Mouse (Mus musculus) kidney, embryonic 15.5 days (tissue): ENCODE data around the gene Ovch2. TPM values are rescaled to one million over a fixed set of nuclear protein-coding genes. Genes with fewer than 3 reads are reported as not detected.
"Not testable (repeated sequence)": the region's sequence is repeated elsewhere in the genome, so short reads cannot be mapped to it uniquely, and the experiment has no call there.

Source experiments
- ATAC-seq: fragments of 200-750 bp; cut with Nextera tagmentation; replicated peaks from 2 replicates; pipeline ENCODE4 v1.8.0; 2017; ENCODE audit warnings: moderate TSS enrichment; ENCODE audit not compliant: low FRiP score
- H3K27ac ChIP-seq: fragments of 300-500 bp; sonication (generic); 2 replicates; pipeline ENCODE4 v1.5.1; 2015; ENCODE audit warnings: mild to moderate bottlenecking, inconsistent platforms
- H3K27me3 ChIP-seq: fragments of 300-500 bp; sonication (generic); 2 replicates; pipeline ENCODE4 v1.6.1; 2015; ENCODE audit warnings: inconsistent platforms
- H3K36me3 ChIP-seq: fragments of 300-500 bp; sonication (generic); 2 replicates; pipeline ENCODE4 v1.6.1; 2015; ENCODE audit warnings: inconsistent platforms
- H3K4me1 ChIP-seq: fragments of 300-500 bp; sonication (generic); 2 replicates; pipeline ENCODE4 v1.6.1; 2015; ENCODE audit warnings: inconsistent platforms
- H3K4me2 ChIP-seq: fragments of 300-500 bp; sonication (generic); 2 replicates; pipeline ENCODE4 v1.6.1; 2015; ENCODE audit warnings: moderate library complexity, mild to moderate bottlenecking, inconsistent platforms
- H3K4me3 ChIP-seq: fragments of 300-500 bp; sonication (generic); replicated peaks from 2 replicates; pipeline ENCODE4 v1.5.1; 2015; ENCODE audit warnings: mild to moderate bottlenecking, inconsistent platforms
- H3K9ac ChIP-seq: fragments of 300-500 bp; sonication (generic); 2 replicates; pipeline ENCODE4 v1.6.1; 2015; ENCODE audit warnings: mild to moderate bottlenecking, inconsistent platforms
- H3K9me3 ChIP-seq: fragments of 300-500 bp; sonication (generic); replicated peaks from 2 replicates; pipeline ENCODE4 v1.6.1; 2016; ENCODE audit warnings: inconsistent platforms
- WGBS: fragments of 180-500 bp; shearing (Covaris S2); methylation state at CpG from one replicate; pipeline ENCODE4 v1.1.7; 2015; ENCODE audit warnings: mixed read lengths; 5-methylcytosine and 5-hydroxymethylcytosine counted together
- polyA plus RNA-seq: library from polyadenylated mRNA; unstranded; fragments of >200 nt; fragmentation: Nextera tagmentation; extraction: Ambion mirVana; gene quantifications from 2 replicates; pipeline ENCODE4 v1.2.1, GENCODE M21; 2015

The Ovch2 gene
- polyA plus RNA-seq: not detected in 2 replicates

GRCm38 (mm10) chr7:107801108-107801507 lies at the start of gene Ovch2:
TSS of gene Ovch2 (minus strand) at chr7:107801208.
- no peak for ATAC-seq
- no peaks in the 10 kb centered on the region for H3K36me3 ChIP-seq
- H3K9ac ChIP-seq: no peak within 1 kb of the TSS
- no peaks in the 10 kb centered on the region for H3K4me1 ChIP-seq
- no peak within 1 kb of the TSS for H3K4me3 ChIP-seq
- no peak within 1 kb of the TSS for H3K4me2 ChIP-seq
- no peaks in the 10 kb centered on the region for H3K9me3 ChIP-seq
- H3K27ac ChIP-seq: no peak within 1 kb of the TSS
- H3K27me3 ChIP-seq: no peaks in the 10 kb centered on the region
- WGBS: 88% methylated on average over 2 of the region's 2 CpGs

- not testable (repeated sequence) for H3K4me1 ChIP-seq, H3K27ac ChIP-seq, H3K4me3 ChIP-seq, H3K9me3 ChIP-seq, H3K27me3 ChIP-seq, H3K9ac ChIP-seq, H3K36me3 ChIP-seq, H3K4me2 ChIP-seq, ATAC-seq
- WGBS: 81% methylated on average over 1 of the region's 1 CpGs
Measured at GRCm38 (mm10) chr7:107847390-107847789, 46.4 kb upstream of the Ovch2 start, which contains the start of gene Olfr470. TSS of gene Olfr470 (minus strand) at chr7:107847490.

- H3K36me3 ChIP-seq: no peaks in the 10 kb centered on the region
- no peaks in the 10 kb centered on the region for H3K9me3 ChIP-seq
- no peak overlapping the region for H3K4me3 ChIP-seq
- H3K9ac ChIP-seq: no peak overlapping the region
- H3K4me2 ChIP-seq: no peak overlapping the region
- H3K4me1 ChIP-seq: no peaks in the 10 kb centered on the region
- H3K27me3 ChIP-seq: no peaks in the 10 kb centered on the region
- 79% methylated on average over 1 of the region's 1 CpGs for WGBS
- H3K27ac ChIP-seq: no peak overlapping the region
- no peak for ATAC-seq
Measured at GRCm38 (mm10) chr7:107841719-107842118, 40.7 kb upstream of the Ovch2 start.

GRCm38 (mm10) chr7:107825441-107825840 lies 24.4 kb upstream of the Ovch2 start, which contains the start of gene Olfr469:
TSS of gene Olfr469 (minus strand) at chr7:107825541.
- H3K27me3 ChIP-seq, H3K36me3 ChIP-seq, H3K4me3 ChIP-seq, ATAC-seq, H3K27ac ChIP-seq, H3K9ac ChIP-seq, H3K4me2 ChIP-seq, H3K9me3 ChIP-seq, H3K4me1 ChIP-seq: not testable (repeated sequence)

- H3K9ac ChIP-seq, H3K27me3 ChIP-seq, H3K27ac ChIP-seq, H3K4me2 ChIP-seq, H3K4me3 ChIP-seq, H3K9me3 ChIP-seq, H3K4me1 ChIP-seq, ATAC-seq, H3K36me3 ChIP-seq: not testable (repeated sequence)
- 70% methylated on average over 2 of the region's 2 CpGs for WGBS
Measured at GRCm38 (mm10) chr7:107823867-107824266, 22.9 kb upstream of the Ovch2 start.

- Histone ChIP-seq H3K9me3 (no peaks in the 10 kb centered on the region), H3K4me3 (no peak overlapping the region), H3K36me3 (no peaks in the 10 kb centered on the region), H3K27ac (no peak overlapping the region), H3K9ac (no peak overlapping the region), H3K27me3 (no peaks in the 10 kb centered on the region), H3K4me2 (no peak overlapping the region), H3K4me1 (no peaks in the 10 kb centered on the region)
- ATAC-seq: no peak
Measured at GRCm38 (mm10) chr7:107819442-107819841, 18.4 kb upstream of the Ovch2 start.

GRCm38 (mm10) chr7:107811963-107812362 lies 11.0 kb upstream of the Ovch2 start, which contains the start of gene Olfr467:
TSS of gene Olfr467 (plus strand) at chr7:107812263.
- Histone ChIP-seq H3K4me2 (no peak within 1 kb of the TSS), H3K4me1 (no peaks in the 10 kb centered on the region), H3K27ac (no peak within 1 kb of the TSS), H3K27me3 (no peaks in the 10 kb centered on the region), H3K36me3 (no peaks in the 10 kb centered on the region), H3K4me3 (no peak within 1 kb of the TSS), H3K9ac (no peak within 1 kb of the TSS), H3K9me3 (no peaks in the 10 kb centered on the region)
- ATAC-seq: no peak

GRCm38 (mm10) chr7:107802138-107802537 lies 1.1 kb upstream of the Ovch2 start:
- no peak overlapping the region for H3K4me3 ChIP-seq
- ATAC-seq: no peak
- H3K4me1 ChIP-seq: no peaks in the 10 kb centered on the region
- no peaks in the 10 kb centered on the region for H3K27me3 ChIP-seq
- H3K27ac ChIP-seq: no peak overlapping the region
- no peak overlapping the region for H3K9ac ChIP-seq
- no peaks in the 10 kb centered on the region for H3K9me3 ChIP-seq
- no peaks in the 10 kb centered on the region for H3K36me3 ChIP-seq
- no peak overlapping the region for H3K4me2 ChIP-seq
- WGBS: 52% methylated on average over 3 of the region's 3 CpGs

- H3K36me3 ChIP-seq: no peaks in the 10 kb centered on the region
- no peak overlapping the region for H3K4me2 ChIP-seq
- H3K27ac ChIP-seq: no peak overlapping the region
- H3K4me1 ChIP-seq: no peaks in the 10 kb centered on the region
- no peak overlapping the region for H3K4me3 ChIP-seq
- no peaks in the 10 kb centered on the region for H3K27me3 ChIP-seq
- ATAC-seq: no peak
- no peaks in the 10 kb centered on the region for H3K9me3 ChIP-seq
- WGBS: 92% methylated on average over 2 of the region's 2 CpGs
- no peak overlapping the region for H3K9ac ChIP-seq
Measured at GRCm38 (mm10) chr7:107796500-107796899, 4.5 kb downstream of the Ovch2 start.

- Histone ChIP-seq H3K36me3 (no peaks in the 10 kb centered on the region), H3K27ac (no peak overlapping the region), H3K9me3 (no peaks in the 10 kb centered on the region), H3K9ac (no peak overlapping the region), H3K4me2 (no peak overlapping the region), H3K4me3 (no peak overlapping the region), H3K4me1 (no peaks in the 10 kb centered on the region), H3K27me3 (no peaks in the 10 kb centered on the region)
- ATAC-seq: no peak
- 55% methylated on average over 3 of the region's 3 CpGs for WGBS
Measured at GRCm38 (mm10) chr7:107787977-107788620, 12.9 kb downstream of the Ovch2 start.

GRCm38 (mm10) chr7:107779611-107780010 lies 21.4 kb downstream of the Ovch2 start:
- no peaks in the 10 kb centered on the region for H3K9me3 ChIP-seq
- ATAC-seq: no peak
- WGBS: 47% methylated on average over 4 of the region's 4 CpGs
- no peak overlapping the region for H3K4me3 ChIP-seq
- no peak overlapping the region for H3K9ac ChIP-seq
- no peaks in the 10 kb centered on the region for H3K36me3 ChIP-seq
- H3K4me1 ChIP-seq: no peaks in the 10 kb centered on the region
- H3K27me3 ChIP-seq: no peaks in the 10 kb centered on the region
- H3K4me2 ChIP-seq: no peak overlapping the region
- H3K27ac ChIP-seq: no peak overlapping the region

- H3K4me2 ChIP-seq: no peak overlapping the region
- 56% methylated on average over 1 of the region's 1 CpGs for WGBS
- no peaks in the 10 kb centered on the region for H3K4me1 ChIP-seq
- ATAC-seq: no peak
- no peak overlapping the region for H3K9ac ChIP-seq
- no peaks in the 10 kb centered on the region for H3K9me3 ChIP-seq
- H3K4me3 ChIP-seq: no peak overlapping the region
- no peak overlapping the region for H3K27ac ChIP-seq
- H3K27me3 ChIP-seq: no peaks in the 10 kb centered on the region
- no peaks in the 10 kb centered on the region for H3K36me3 ChIP-seq
Measured at GRCm38 (mm10) chr7:107778216-107778615, 22.8 kb downstream of the Ovch2 start.

- Histone ChIP-seq H3K27ac (no peak overlapping the region), H3K9ac (no peak overlapping the region), H3K4me1 (no peaks in the 10 kb centered on the region), H3K27me3 (no peaks in the 10 kb centered on the region), H3K36me3 (no peaks in the 10 kb centered on the region), H3K4me2 (no peak overlapping the region), H3K9me3 (no peaks in the 10 kb centered on the region), H3K4me3 (no peak overlapping the region)
- ATAC-seq: no peak
- 57% methylated on average over 6 of the region's 6 CpGs for WGBS
Measured at GRCm38 (mm10) chr7:107770812-107771211, 30.2 kb downstream of the Ovch2 start.
